Mouse (Mus musculus) midbrain, embryonic 14.5 days (tissue): ENCODE data around the gene Notch4. TPM values are rescaled to one million over a fixed set of nuclear protein-coding genes. Genes with fewer than 3 reads are reported as not detected.

Experiments used
- ATAC-seq: fragments of 200-750 bp; cut with Nextera tagmentation; 2 replicates; pipeline ENCODE4 v1.8.0; 2017; ENCODE audit warnings: moderate number of reproducible peaks, moderate library complexity; ENCODE audit not compliant: low FRiP score, low TSS enrichment
- DNase-seq: peaks from one replicate; pipeline ENCODE4 v3.0.0-alpha.2; 2015
- H3K27ac ChIP-seq: fragments of 300-500 bp; sonication (generic); replicated peaks from 2 replicates; pipeline ENCODE4 v1.5.1; 2014; ENCODE audit warnings: mild to moderate bottlenecking, low read depth, low read length, moderate library complexity
- H3K27me3 ChIP-seq: fragments of 300-500 bp; sonication (generic); 2 replicates; pipeline ENCODE4 v1.6.1; 2014; ENCODE audit warnings: low read length, control low read depth, mixed read lengths; ENCODE audit not compliant: control insufficient read depth, insufficient read depth
- H3K36me3 ChIP-seq: fragments of 300-500 bp; sonication (generic); 2 replicates; pipeline ENCODE4 v1.6.1; 2014; ENCODE audit warnings: low read length, control low read depth; ENCODE audit not compliant: control insufficient read depth, insufficient read depth
- H3K4me1 ChIP-seq: fragments of 300-500 bp; sonication (generic); 2 replicates; pipeline ENCODE4 v1.6.1; 2014; ENCODE audit warnings: mild to moderate bottlenecking, antibody characterized with exemption, low read length, control low read depth; ENCODE audit not compliant: control insufficient read depth, insufficient read depth
- H3K4me2 ChIP-seq: fragments of 300-500 bp; sonication (generic); 2 replicates; pipeline ENCODE4 v1.6.1; 2014; ENCODE audit warnings: mild to moderate bottlenecking, low read length, moderate library complexity
- H3K4me3 ChIP-seq: fragments of 300-500 bp; sonication (generic); replicated peaks from 2 replicates; pipeline ENCODE4 v1.5.1; 2014; ENCODE audit warnings: low read depth, low read length
- H3K9ac ChIP-seq: fragments of 300-500 bp; sonication (generic); replicated peaks from 2 replicates; pipeline ENCODE4 v1.6.1; 2014; ENCODE audit warnings: mild to moderate bottlenecking, low read length, moderate library complexity
- H3K9me3 ChIP-seq: fragments of 300-500 bp; sonication (generic); 2 replicates; pipeline ENCODE4 v1.6.1; 2016; ENCODE audit warnings: low read length, control low read depth, mixed read lengths; ENCODE audit not compliant: control insufficient read depth
- WGBS: fragments of 180-500 bp; shearing (Covaris S2); extraction: QIAGEN DNeasy Blood & Tissue Kit; methylation state at CpG from one replicate; pipeline ENCODE4 v1.1.7; 2014; 5-methylcytosine and 5-hydroxymethylcytosine counted together
- polyA plus RNA-seq: library from polyadenylated mRNA; unstranded; fragments of >200 nt; fragmentation: Nextera tagmentation; extraction: Ambion mirVana; gene quantifications from 2 replicates; pipeline ENCODE4 v1.2.1, GENCODE M21; 2014

Notch4 gene
- polyA plus RNA-seq, 1 experiment from 2014 or later = 10.3 TPM

GRCm38 (mm10) chr17:34561200-34561599 lies 2.9 kb upstream of the Notch4 start:
- no peak overlapping the region; the same call in 1 of the 2 replicates for H3K27ac ChIP-seq
- H3K36me3 ChIP-seq = no peaks in the 10 kb centered on the region
- no peaks in the 10 kb centered on the region for H3K4me1 ChIP-seq
- no peak overlapping the region for H3K4me2 ChIP-seq
- no peak overlapping the region for H3K9ac ChIP-seq
- H3K9me3 ChIP-seq = peaks cover 2% of the 10 kb centered on the region; the same call in 1 of the 2 replicates
- ATAC-seq = no peak
- no peak overlapping the region for H3K4me3 ChIP-seq
- peak; percentile 30 for DNase-seq
- no peaks in the 10 kb centered on the region for H3K27me3 ChIP-seq
- 29% methylated on average over 8 of the region's 8 CpGs for WGBS

DNA sequence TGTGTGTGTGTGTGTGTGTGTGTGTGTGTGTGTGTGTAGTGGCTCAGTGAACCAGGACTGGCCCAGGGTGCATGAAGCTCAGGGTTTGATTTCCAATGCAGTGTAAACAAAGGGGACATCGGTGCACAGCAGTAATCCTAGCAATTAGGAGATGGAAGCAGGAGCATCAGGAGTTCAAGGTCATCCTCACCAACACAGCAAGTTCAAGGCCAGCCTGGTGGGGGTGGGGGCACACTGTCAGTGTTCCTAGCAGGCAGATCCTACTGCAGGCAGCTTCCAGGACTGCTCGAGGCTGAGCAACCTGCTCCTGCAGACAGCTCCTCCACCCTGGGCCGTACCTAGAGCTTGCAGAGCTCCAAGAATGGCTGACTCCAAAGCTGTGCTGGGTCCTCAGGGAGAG lies 1.5 kb upstream of the Notch4 start:
- ATAC-seq = no peak
- 70% methylated on average over 3 of the region's 3 CpGs for WGBS
- no peak for DNase-seq
- peaks cover 2% of the 10 kb centered on the region; the same call in 1 of the 2 replicates for H3K9me3 ChIP-seq
- no peak overlapping the region for H3K27ac ChIP-seq
- no peaks in the 10 kb centered on the region; the same call in 1 of the 2 replicates for H3K27me3 ChIP-seq
- H3K4me3 ChIP-seq = no peak overlapping the region
- no peaks in the 10 kb centered on the region for H3K36me3 ChIP-seq
- H3K9ac ChIP-seq = no peak overlapping the region
- no peaks in the 10 kb centered on the region for H3K4me1 ChIP-seq
- no peak overlapping the region for H3K4me2 ChIP-seq

DNA sequence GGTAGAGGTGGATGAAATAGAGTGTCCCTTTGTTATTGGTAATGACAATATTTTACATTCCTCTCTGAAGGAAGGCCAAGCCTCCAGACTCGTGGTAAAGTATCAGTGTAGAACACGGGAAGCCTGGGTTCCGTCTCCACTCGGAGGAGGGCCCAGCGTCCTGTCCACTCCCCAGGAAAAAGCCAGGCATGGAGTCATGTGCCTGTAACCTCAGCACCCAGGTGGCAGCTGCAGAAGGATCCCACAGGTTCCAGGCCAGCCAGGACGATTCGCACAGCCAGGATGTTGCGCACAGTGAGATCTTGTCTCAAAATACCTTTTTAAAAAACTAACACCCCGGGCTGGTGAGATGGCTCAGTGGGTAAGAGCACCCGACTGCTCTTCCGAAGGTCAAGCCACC lies 714 bp upstream of the Notch4 start:
- H3K9me3 ChIP-seq = peaks cover 2% of the 10 kb centered on the region; the same call in 1 of the 2 replicates
- no peaks in the 10 kb centered on the region for H3K4me1 ChIP-seq
- DNase-seq (no peak), ATAC-seq (no peak)
- no peak overlapping the region for H3K4me3 ChIP-seq
- H3K27ac ChIP-seq = no peak overlapping the region
- no peak overlapping the region for H3K4me2 ChIP-seq
- WGBS = 80% methylated on average over 11 of the region's 11 CpGs
- no peaks in the 10 kb centered on the region for H3K36me3 ChIP-seq
- no peak overlapping the region for H3K9ac ChIP-seq
- no peaks in the 10 kb centered on the region; the same call in 1 of the 2 replicates for H3K27me3 ChIP-seq

DNA sequence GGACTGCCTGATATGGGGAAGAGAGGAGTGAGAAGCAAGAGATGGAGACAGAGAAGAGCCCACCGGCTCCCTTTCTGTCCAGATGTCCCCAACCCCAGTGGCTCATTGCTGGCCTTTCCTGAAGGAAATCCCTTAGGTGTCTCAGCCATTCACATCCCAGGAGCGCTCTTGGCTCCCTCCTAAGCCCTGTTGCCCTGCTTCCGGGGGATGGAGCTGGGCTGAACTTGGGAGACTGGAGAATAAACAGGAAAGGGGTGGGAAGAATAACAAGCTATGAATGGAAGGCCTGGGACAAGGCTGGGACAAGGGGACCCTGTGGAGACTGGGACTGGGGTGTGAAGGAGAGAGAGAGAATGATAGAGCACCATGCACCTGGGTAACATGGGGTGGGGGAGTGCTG lies 728 bp downstream of the Notch4 start:
- Histone ChIP-seq H3K4me3 (no peak overlapping the region), H3K4me1 (no peaks in the 10 kb centered on the region), H3K9me3 (peaks cover 2% of the 10 kb centered on the region; the same call in 1 of the 2 replicates), H3K4me2 (no peak overlapping the region), H3K9ac (no peak overlapping the region), H3K36me3 (no peaks in the 10 kb centered on the region), H3K27ac (no peak overlapping the region), H3K27me3 (no peaks in the 10 kb centered on the region; the same call in 1 of the 2 replicates)
- 60% methylated on average over 3 of the region's 3 CpGs for WGBS
- ATAC-seq (no peak), DNase-seq (no peak)

GRCm38 (mm10) chr17:34567311-34567710 lies 3.2 kb downstream of the Notch4 start:
- H3K9ac ChIP-seq = no peak overlapping the region
- H3K4me2 ChIP-seq = no peak overlapping the region
- no peak overlapping the region for H3K4me3 ChIP-seq
- H3K36me3 ChIP-seq = no peaks in the 10 kb centered on the region
- no peak overlapping the region for H3K27ac ChIP-seq
- H3K27me3 ChIP-seq = no peaks in the 10 kb centered on the region; the same call in 1 of the 2 replicates
- DNase-seq = no peak
- WGBS = 76% methylated on average over 9 of the region's 9 CpGs
- no peak for ATAC-seq
- 0 out of 2 replicates have a peak, but pooled peaks cover 2% of the 10 kb centered on the region for H3K9me3 ChIP-seq
- no peaks in the 10 kb centered on the region for H3K4me1 ChIP-seq

DNA sequence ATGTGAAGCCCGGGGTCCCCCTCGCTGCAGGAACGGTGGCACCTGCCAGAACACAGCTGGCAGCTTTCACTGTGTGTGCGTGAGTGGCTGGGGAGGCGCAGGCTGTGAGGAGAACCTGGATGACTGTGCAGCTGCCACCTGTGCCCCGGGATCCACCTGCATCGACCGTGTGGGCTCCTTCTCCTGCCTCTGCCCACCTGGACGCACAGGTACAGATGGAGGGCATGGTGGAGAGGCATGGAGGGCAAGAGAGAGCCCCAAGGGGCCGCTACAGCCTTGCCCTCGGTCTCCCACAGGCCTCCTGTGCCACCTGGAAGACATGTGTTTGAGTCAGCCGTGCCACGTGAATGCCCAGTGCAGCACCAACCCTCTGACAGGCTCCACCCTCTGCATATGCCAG lies 4.4 kb downstream of the Notch4 start:
- Histone ChIP-seq H3K9ac (no peak overlapping the region), H3K27me3 (no peaks in the 10 kb centered on the region; the same call in 1 of the 2 replicates), H3K36me3 (no peaks in the 10 kb centered on the region), H3K27ac (no peak overlapping the region), H3K4me2 (no peak overlapping the region), H3K9me3 (0 out of 2 replicates have a peak, but pooled peaks cover 2% of the 10 kb centered on the region), H3K4me3 (no peak overlapping the region), H3K4me1 (no peaks in the 10 kb centered on the region)
- 77% methylated on average over 13 of the region's 13 CpGs for whole genome bisulfite sequencing
- no peak for ATAC-seq
- no peak for DNase-seq

DNA sequence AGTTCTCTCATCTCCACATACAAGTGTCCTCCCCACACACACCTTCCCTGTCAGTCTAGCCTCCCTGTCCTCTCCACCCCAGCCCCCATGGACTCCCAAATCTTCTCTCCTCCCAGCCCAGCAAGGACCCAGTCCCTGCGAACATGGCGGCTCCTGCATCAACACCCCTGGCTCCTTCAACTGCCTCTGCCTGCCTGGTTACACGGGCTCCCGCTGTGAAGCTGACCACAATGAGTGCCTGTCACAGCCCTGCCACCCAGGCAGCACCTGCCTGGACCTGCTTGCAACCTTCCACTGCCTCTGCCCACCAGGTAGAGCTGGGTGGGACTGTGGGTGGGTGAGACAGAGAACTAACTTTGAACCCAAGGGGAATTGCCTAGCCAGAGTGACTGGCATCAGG lies 5.9 kb downstream of the Notch4 start:
- Histone ChIP-seq H3K36me3 (no peaks in the 10 kb centered on the region), H3K4me1 (no peaks in the 10 kb centered on the region), H3K27ac (no peak overlapping the region), H3K4me3 (no peak overlapping the region), H3K27me3 (no peaks in the 10 kb centered on the region; the same call in 1 of the 2 replicates), H3K9me3 (0 out of 2 replicates have a peak, but pooled peaks cover 2% of the 10 kb centered on the region), H3K9ac (no peak overlapping the region), H3K4me2 (no peak overlapping the region)
- WGBS = 62% methylated on average over 4 of the region's 4 CpGs
- ATAC-seq (no peak), DNase-seq (no peak)

DNA sequence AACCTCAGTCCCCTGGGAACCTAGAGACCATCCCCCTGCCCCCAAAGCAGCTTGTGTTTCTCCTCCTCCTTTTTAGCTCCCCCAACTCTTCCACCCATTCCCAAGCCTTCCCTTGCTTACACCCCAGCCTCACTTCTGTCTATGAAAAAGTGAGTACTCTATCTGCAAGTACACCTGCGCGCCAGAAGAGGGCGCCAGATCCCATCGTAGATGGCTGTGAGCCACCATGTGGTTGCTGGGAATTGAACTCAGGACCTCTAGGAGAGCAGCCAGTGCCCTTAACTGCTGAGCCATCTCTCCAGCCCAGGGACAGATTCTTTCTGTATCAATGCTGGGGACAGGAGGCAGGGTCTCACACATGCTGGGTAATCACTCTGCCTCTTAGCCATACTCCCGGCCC lies 7.8 kb downstream of the Notch4 start:
- no peak overlapping the region for H3K4me3 ChIP-seq
- H3K4me2 ChIP-seq = no peak overlapping the region
- ATAC-seq (no peak), DNase-seq (no peak)
- no peaks in the 10 kb centered on the region for H3K9me3 ChIP-seq
- H3K4me1 ChIP-seq = no peaks in the 10 kb centered on the region
- no peaks in the 10 kb centered on the region; the same call in 1 of the 2 replicates for H3K27me3 ChIP-seq
- 15% methylated on average over 5 of the region's 5 CpGs for WGBS
- H3K9ac ChIP-seq = no peak overlapping the region
- H3K27ac ChIP-seq = no peak overlapping the region
- H3K36me3 ChIP-seq = no peaks in the 10 kb centered on the region

- ATAC-seq (no peak), DNase-seq (no peak)
- Histone ChIP-seq H3K4me3 (no peak overlapping the region), H3K9ac (no peak overlapping the region), H3K27ac (no peak overlapping the region), H3K4me1 (no peaks in the 10 kb centered on the region), H3K4me2 (no peak overlapping the region), H3K9me3 (no peaks in the 10 kb centered on the region), H3K27me3 (no peaks in the 10 kb centered on the region; the same call in 1 of the 2 replicates), H3K36me3 (no peaks in the 10 kb centered on the region)
- 9% methylated on average over 15 of the region's 15 CpGs for WGBS
Observed at GRCm38 (mm10) chr17:34572361-34572760, 8.3 kb downstream of the Notch4 start.
